Mouse (Mus musculus): ENCODE results near the gene Zfp78. TPM values are rescaled to one million over a fixed set of nuclear protein-coding genes. Genes with fewer than 3 reads are reported as not detected.

Gene Zfp78
- 1 to 10 TPM in 20 of 26 experiments, under 1 TPM in 6; 0.50 to 6.2 (median 2.1) TPM for total RNA-seq (2018; cell fraction: chromatin; rRNA removed)
- 1 to 10 TPM in 15 of 26 experiments, under 1 TPM in 11; 0.14 to 2.5 (median 1.4) TPM for total RNA-seq (2018; cell fraction: cytosol; rRNA removed)
- total RNA-seq (2018; cell fraction: nucleus; rRNA removed), result 1 to 10 TPM in 18 of 26 experiments, under 1 TPM in 8; 0.44 to 6.3 (median 1.5) TPM
- polyA plus RNA-seq (2018), result 1.2 to 3.1 TPM (median 1.7 TPM) in 3 replicates

- H3K27ac ChIP-seq, result peak within 1 kb of the TSS; percentile 62
- 1% methylated on average over 23 of the region's 23 CpGs for WGBS (ENCODE audit: missing documents)
Measured at GRCm38 (mm10) chr7:6363047-6363488, at the start of gene Zfp78. Zfp78 (plus strand) TSS chr7:6363280.

GRCm38 (mm10) chr7:6330458-6331232, 32.4 kb upstream of the Zfp78 start:
- WGBS (ENCODE audit: missing documents), result 17% methylated on average over 23 of the region's 23 CpGs
- H3K36me3 ChIP-seq (ENCODE audit: inconsistent target), result no peaks in the 10 kb centered on the region
- no peaks in the 10 kb centered on the region for H3K79me2 ChIP-seq (ENCODE audit: inconsistent target)
- H3K4me3 ChIP-seq (ENCODE audit: inconsistent target), result peak overlapping the region; percentile 51
- H3K27ac ChIP-seq, result no peak overlapping the region

More at GRCm38 (mm10) chr7:6363047-6363488, at the start of gene Zfp78:
- Histone ChIP-seq H3K79me2 (ENCODE audit: inconsistent target) (no peaks in the 10 kb centered on the region), H3K36me3 (ENCODE audit: inconsistent target) (no peaks in the 10 kb centered on the region), H3K4me3 (ENCODE audit: inconsistent target) (peak within 1 kb of the TSS; percentile 86)

GRCm38 (mm10) chr7:6331233-6331956, 31.7 kb upstream of the Zfp78 start, which contains the start of gene Zfp583:
Zfp583 (minus strand) TSS chr7:6331285.
- no peaks in the 10 kb centered on the region for H3K36me3 ChIP-seq (ENCODE audit: inconsistent target)
- WGBS (ENCODE audit: missing documents), result 10% methylated on average over 31 of the region's 31 CpGs
- H3K27ac ChIP-seq, result no peak within 1 kb of the TSS
- H3K79me2 ChIP-seq (ENCODE audit: inconsistent target), result no peaks in the 10 kb centered on the region
- peak within 1 kb of the TSS; percentile 51 for H3K4me3 ChIP-seq (ENCODE audit: inconsistent target)

- Histone ChIP-seq H3K4me3 (ENCODE audit: inconsistent target) (no peak overlapping the region), H3K36me3 (ENCODE audit: inconsistent target) (no peaks in the 10 kb centered on the region), H3K79me2 (ENCODE audit: inconsistent target) (no peaks in the 10 kb centered on the region), H3K27ac (no peak overlapping the region)
- WGBS (ENCODE audit: missing documents), result 89% methylated on average over 5 of the region's 5 CpGs
Measured at GRCm38 (mm10) chr7:6339865-6340264, 23.2 kb upstream of the Zfp78 start.

- H3K4me3 ChIP-seq (ENCODE audit: inconsistent target), result peak within 1 kb of the TSS; percentile 32
- H3K79me2 ChIP-seq (ENCODE audit: inconsistent target), result no peaks in the 10 kb centered on the region
- 2% methylated on average over 26 of the region's 26 CpGs for WGBS (ENCODE audit: missing documents)
- H3K27ac ChIP-seq, result no peak within 1 kb of the TSS
- H3K36me3 ChIP-seq (ENCODE audit: inconsistent target), result no peaks in the 10 kb centered on the region
Measured at GRCm38 (mm10) chr7:6343501-6344071, 19.5 kb upstream of the Zfp78 start, which contains the start of gene Gm3854. Gm3854 (plus strand) TSS chr7:6343759.

- no peak overlapping the region for H3K27ac ChIP-seq
- WGBS (ENCODE audit: missing documents), result 48% methylated on average over 10 of the region's 10 CpGs
- no peaks in the 10 kb centered on the region for H3K79me2 ChIP-seq (ENCODE audit: inconsistent target)
- no peak overlapping the region for H3K4me3 ChIP-seq (ENCODE audit: inconsistent target)
- H3K36me3 ChIP-seq (ENCODE audit: inconsistent target), result no peaks in the 10 kb centered on the region
Measured at GRCm38 (mm10) chr7:6344124-6344523, 19.0 kb upstream of the Zfp78 start.

GRCm38 (mm10) chr7:6358121-6358520, 5.0 kb upstream of the Zfp78 start:
- WGBS (ENCODE audit: missing documents), result 78% methylated on average over 2 of the region's 2 CpGs
- Histone ChIP-seq H3K36me3 (ENCODE audit: inconsistent target) (no peaks in the 10 kb centered on the region), H3K27ac (no peak overlapping the region), H3K4me3 (ENCODE audit: inconsistent target) (no peak overlapping the region), H3K79me2 (ENCODE audit: inconsistent target) (no peaks in the 10 kb centered on the region)

- 55% methylated on average over 10 of the region's 10 CpGs for WGBS (ENCODE audit: missing documents)
- Histone ChIP-seq H3K79me2 (ENCODE audit: inconsistent target) (no peaks in the 10 kb centered on the region), H3K36me3 (ENCODE audit: inconsistent target) (no peaks in the 10 kb centered on the region), H3K4me3 (ENCODE audit: inconsistent target) (no peak overlapping the region), H3K27ac (no peak overlapping the region)
Measured at GRCm38 (mm10) chr7:6358937-6359590, 4.0 kb upstream of the Zfp78 start.

GRCm38 (mm10) chr7:6360477-6361060, 2.5 kb upstream of the Zfp78 start:
- Histone ChIP-seq H3K79me2 (ENCODE audit: inconsistent target) (no peaks in the 10 kb centered on the region), H3K4me3 (ENCODE audit: inconsistent target) (no peak overlapping the region), H3K36me3 (ENCODE audit: inconsistent target) (no peaks in the 10 kb centered on the region), H3K27ac (no peak overlapping the region)
- 32% methylated on average over 9 of the region's 9 CpGs for WGBS (ENCODE audit: missing documents)

GRCm38 (mm10) chr7:6361756-6362155, 1.3 kb upstream of the Zfp78 start:
- WGBS (ENCODE audit: missing documents), result 30% methylated on average over 6 of the region's 7 CpGs
- H3K4me3 ChIP-seq (ENCODE audit: inconsistent target), result peak overlapping the region; percentile 45
- H3K27ac ChIP-seq, result peak overlapping the region; percentile 32

GRCm38 (mm10) chr7:6362268-6363046, 623 bp upstream of the Zfp78 start:
- Histone ChIP-seq H3K4me3 (ENCODE audit: inconsistent target) (peak overlapping the region; percentile 86), H3K36me3 (ENCODE audit: inconsistent target) (no peaks in the 10 kb centered on the region), H3K27ac (peak overlapping the region; percentile 62), H3K79me2 (ENCODE audit: inconsistent target) (no peaks in the 10 kb centered on the region)
- 3% methylated on average over 37 of the region's 38 CpGs for WGBS (ENCODE audit: missing documents)

More at GRCm38 (mm10) chr7:6361756-6362155, 1.3 kb upstream of the Zfp78 start:
- H3K79me2 ChIP-seq (ENCODE audit: inconsistent target), result no peaks in the 10 kb centered on the region
- H3K36me3 ChIP-seq (ENCODE audit: inconsistent target), result no peaks in the 10 kb centered on the region

GRCm38 (mm10) chr7:6364761-6365160, 1.7 kb downstream of the Zfp78 start:
- no peak overlapping the region for H3K27ac ChIP-seq
- WGBS (ENCODE audit: missing documents), result 50% methylated on average over 1 of the region's 1 CpGs

GRCm38 (mm10) chr7:6367185-6367584, 4.1 kb downstream of the Zfp78 start:
- Histone ChIP-seq H3K79me2 (ENCODE audit: inconsistent target) (no peaks in the 10 kb centered on the region), H3K27ac (no peak overlapping the region), H3K36me3 (ENCODE audit: inconsistent target) (no peaks in the 10 kb centered on the region), H3K4me3 (ENCODE audit: inconsistent target) (no peak overlapping the region)
- 92% methylated on average over 5 of the region's 5 CpGs for WGBS (ENCODE audit: missing documents)

More at GRCm38 (mm10) chr7:6364761-6365160, 1.7 kb downstream of the Zfp78 start:
- Histone ChIP-seq H3K4me3 (ENCODE audit: inconsistent target) (no peak overlapping the region), H3K36me3 (ENCODE audit: inconsistent target) (no peaks in the 10 kb centered on the region), H3K79me2 (ENCODE audit: inconsistent target) (no peaks in the 10 kb centered on the region)

Data from macrophage (primary cell).